Mouse (Mus musculus): ENCODE results near the gene Bola3.

DNA sequence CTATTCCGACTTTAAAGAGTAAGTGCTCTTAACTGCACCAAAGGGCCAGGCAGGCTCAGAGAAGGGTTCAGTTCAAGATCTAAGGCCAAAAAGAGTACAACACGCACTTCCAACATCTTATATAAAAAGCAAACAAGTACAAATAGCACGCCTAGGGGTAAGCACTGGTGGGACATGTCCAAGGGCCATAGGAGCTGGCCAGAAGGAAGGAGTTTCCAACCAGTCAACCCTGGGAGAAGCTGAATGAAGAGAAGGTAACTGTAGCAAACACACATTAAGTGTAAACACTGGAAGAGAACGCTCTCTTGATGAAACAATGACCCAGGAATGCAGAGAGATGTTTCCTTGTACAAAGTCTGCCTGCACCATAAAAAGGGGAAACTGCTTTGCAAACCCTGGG lies 45.2 kb downstream of the Bola3 start:
- TF ChIP-seq CTCF (IDR thresholded peaks at IDR 0.05) (peak; percentile 29), EP300 (IDR thresholded peaks at IDR 0.05) (peak; percentile 31; the same call in 1 of the 2 replicates)
